Mouse (Mus musculus) right cerebral cortex, postnatal 10 days (tissue): ENCODE results near the gene Tppp3.
A peak's percentile ranks its signal among the peaks of the same experiment; 100 is the strongest.

Experiments used
- DNase-seq, 2 experiments: peaks; one replicate each; pipeline ENCODE4 v3.0.0; 2021; ENCODE audit warnings: low spot score in 2 of 2

The Tppp3 gene

DNA sequence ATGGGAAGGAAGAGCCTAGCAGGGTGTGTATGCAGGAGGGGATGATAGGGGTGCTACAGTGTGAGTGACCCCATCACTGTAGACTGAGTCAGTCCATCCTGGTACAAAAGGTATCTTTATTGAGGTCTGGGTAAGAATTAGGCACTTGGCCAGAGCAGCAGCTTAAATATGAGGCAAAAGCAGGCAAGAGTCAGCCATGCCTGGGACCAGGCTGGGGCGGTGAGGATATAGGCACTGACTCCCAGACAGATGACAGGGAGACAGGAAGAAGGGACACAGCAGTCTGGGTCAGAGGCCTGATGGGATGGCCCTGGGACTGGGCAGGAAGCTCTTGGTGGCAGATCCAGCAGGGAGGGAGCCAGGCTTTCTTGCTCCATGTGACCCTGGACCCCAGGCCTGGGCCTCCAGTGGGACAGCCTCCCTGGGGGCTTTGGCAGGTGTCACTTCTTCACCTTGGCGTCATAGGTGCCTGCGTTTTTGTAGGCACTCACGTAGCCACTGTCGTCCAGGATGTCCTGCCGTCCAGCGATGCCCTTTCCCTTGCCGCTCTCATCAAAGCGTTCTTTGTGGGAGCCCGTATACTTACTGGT, 3.8 kb downstream of the Tppp3 start:
- DNase-seq = peak in 1 of 2 experiments; percentile 44

GRCm38 (mm10) chr8:105466700-105467291, 4.5 kb downstream of the Tppp3 start:
- DNase-seq = peak; percentile 83 to 85

- DNase-seq = no peak
Measured at GRCm38 (mm10) chr8:105466246-105466645, 5.1 kb downstream of the Tppp3 start.

DNA sequence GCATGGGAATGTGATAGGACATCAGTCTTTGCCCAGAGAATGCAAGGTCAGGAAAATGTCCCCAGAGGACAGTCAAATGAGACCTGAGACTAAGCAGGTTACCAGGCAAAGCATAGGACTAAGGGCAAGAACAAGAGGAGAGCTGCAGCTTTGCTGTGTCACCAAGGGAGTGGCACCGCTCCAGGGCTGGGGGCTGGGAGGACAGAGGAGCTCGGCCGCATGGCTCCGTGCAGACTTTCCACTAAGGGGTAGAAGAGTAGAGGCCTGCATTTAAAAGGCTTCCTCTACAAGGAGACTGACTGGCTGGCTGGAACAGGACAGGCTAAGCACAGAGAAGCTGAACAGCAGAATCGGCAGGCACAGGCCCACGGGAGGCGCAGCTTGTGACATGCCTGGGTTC, 6.7 kb downstream of the Tppp3 start:
- peak; percentile 38 to 58 for DNase-seq

- DNase-seq = no peak
Measured at GRCm38 (mm10) chr8:105461085-105461803, 10.1 kb downstream of the Tppp3 start.

GRCm38 (mm10) chr8:105455218-105455617, 16.1 kb downstream of the Tppp3 start:
- peak in 1 of 2 experiments; percentile 12 for DNase-seq

DNA sequence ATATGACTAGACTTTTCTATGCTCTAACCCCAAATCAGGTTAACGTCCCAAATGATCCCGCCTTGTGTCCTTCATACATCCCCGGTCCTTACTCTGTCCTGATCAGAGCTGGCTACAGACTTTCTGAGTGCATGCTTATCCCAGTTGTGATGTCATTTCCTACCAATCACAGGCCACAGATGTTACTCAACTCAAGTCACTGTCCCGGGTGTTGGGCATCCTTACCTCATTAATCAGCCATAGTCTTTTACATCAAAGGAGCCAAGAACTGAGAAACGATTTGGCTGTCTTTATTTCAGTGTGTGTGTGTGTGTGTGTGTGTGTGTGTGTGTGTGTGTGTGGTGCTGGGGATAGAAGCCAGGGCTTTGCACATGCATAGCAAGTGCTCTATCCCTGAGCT, 17.2 kb downstream of the Tppp3 start:
- DNase-seq = peak in 1 of 2 experiments; percentile 15

- DNase-seq = peak in 1 of 2 experiments; percentile 6
Measured at GRCm38 (mm10) chr8:105453296-105453695, 18.0 kb downstream of the Tppp3 start.

DNA sequence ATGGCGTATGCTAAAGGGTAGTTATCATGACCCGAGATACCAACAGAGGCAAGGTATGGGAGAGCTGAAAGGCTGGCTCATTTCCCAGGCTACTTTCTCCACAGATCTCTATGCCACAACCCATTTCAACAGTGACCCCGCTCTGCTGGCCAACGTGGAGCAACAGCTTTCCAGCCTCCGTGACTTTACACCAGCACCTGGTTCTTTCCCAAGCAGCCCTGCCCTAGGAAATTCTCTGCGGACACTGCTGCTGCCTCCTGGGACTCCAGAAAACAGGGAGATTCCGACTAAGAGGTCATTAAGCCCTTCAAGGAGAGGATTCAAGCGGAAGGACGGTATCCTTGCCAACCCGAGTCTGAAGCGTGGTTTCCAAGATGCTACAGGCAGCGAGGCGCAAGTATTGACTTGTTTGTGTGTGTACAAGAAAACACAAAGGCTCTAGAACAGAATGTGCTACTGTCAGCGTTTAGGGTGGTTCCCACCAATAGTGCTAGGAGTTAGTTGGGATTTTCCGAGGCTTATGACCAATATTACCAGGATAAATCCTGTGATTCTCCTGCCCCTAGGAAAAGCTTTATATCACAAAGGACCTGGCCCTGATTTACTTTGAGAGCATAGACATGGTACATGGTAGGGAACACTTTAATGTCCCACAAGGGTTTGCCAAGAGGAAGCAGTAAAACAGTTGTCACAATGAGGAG, 19.3 kb downstream of the Tppp3 start:
- DNase-seq = peak in 1 of 2 experiments; percentile 24

- DNase-seq = no peak
Measured at GRCm38 (mm10) chr8:105450977-105451376, 20.3 kb downstream of the Tppp3 start.

DNA sequence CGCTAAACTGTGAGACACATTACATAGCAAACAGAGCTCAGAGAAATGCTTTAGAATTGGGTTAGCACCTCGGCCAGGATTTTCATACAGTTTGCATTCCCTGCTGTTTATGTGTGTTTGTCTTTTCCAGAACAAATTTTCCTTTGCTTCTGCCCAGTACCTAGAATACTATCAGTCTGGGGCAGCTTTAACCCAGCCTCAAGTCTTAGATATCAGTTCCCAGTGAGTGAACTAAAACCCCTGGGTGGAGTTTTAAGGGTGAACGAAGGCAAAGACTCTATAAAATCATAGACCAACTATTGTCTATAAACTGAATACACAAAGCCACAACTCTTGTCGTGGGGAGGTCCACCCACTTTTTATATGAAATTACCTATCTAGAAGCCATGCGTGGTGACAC, 22.7 kb downstream of the Tppp3 start:
- DNase-seq = no peak

DNA sequence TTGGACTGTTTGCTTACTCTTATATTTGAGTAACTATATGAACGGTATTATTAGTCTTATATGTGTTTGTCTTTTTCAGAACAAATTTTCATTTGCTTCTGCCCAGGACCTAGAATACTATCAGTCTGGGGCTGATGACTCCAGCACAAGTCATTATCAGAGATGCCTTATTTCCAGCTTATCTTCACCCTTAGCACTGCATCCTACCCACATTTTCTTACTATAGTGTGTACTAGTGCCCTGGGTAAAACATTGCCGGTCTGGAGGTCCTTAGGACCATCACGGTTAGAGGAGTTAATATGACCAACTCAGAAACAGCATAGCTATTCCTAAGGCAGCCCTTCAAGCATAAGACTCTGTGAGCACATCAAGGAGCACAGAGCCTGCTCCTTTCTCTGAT, 23.1 kb downstream of the Tppp3 start:
- no peak for DNase-seq

- no peak for DNase-seq
Measured at GRCm38 (mm10) chr8:105446127-105446552, 25.2 kb downstream of the Tppp3 start.

DNA sequence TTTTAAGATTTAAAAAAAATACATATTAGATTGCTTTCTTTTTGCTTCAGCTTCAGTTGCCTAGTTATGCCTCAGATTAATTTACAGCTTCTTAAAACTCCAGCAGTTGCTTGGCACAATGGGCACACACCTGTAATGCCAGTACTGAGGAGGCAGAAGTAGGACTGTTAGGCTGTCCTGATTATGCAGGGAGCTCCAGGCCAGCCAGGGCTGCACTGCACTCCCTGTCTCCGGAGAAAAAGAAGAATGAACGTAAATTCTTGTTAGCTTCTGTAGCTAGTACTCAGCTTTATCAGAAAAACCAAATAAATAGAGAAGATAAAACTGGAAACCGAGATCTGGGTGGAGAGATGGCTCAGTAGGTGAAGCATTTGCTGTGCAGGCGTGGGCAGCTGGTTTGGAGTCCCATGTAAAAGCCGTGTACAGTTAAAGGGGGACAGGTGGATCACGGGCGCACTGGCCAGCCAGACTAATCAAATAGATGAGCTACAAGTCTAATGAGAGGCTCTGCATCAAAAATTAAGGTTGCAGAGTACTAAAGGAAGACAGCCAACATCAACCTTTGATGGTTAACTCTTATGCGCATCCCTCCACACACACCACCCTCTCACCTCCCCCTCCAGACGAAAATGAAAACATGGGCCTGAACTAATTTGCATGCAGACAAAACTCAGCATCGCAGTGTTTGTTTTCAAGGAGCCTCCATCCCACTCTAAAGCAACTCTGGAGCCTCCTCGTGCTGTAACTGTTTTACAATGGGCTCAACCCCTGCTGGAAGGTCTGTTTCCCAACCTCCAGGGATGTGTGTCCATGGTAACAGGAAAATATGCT, 25.8 kb downstream of the Tppp3 start:
- DNase-seq = peak in 1 of 2 experiments; percentile 49

DNA sequence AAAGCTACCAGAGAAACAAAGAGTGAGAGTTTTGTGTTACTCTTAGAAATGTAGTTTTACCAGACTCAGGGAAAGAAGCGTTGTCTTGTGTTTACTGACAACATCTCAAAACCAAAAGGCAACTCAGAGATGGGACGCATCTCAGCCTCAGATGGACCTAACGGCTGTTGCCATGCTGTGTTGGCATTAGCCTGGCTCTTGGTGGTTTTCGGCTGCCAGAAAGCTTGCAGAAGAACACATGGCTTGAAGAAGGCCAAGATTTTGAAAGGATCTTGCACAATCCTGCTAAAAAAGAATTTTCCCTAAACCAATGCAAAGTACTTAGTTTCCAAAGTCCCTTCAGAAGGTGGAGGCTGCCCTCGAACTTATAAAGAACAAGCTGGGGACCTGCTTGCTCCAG, 28.7 kb downstream of the Tppp3 start:
- DNase-seq = no peak

DNA sequence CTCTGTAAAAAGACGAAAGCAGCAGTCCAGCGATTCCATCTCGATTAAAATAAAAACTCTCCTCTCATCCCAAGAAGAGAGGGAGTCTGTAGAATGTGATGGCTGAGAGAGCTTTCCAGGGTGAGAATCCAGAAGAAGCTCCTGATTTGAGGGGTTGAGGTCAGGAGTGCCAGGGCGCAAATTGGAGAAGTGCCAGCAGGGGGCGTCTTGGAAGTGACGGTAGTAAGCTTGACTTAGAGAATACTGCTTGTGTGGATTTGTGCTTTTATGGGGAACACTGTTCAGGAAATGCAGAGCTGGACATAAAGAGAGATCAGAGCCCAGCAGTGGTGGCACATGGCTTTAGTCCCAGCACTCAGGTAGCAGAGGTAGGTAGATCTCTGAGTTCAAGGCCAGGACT, 29.9 kb downstream of the Tppp3 start:
- DNase-seq = peak in 1 of 2 experiments; percentile 56

DNA sequence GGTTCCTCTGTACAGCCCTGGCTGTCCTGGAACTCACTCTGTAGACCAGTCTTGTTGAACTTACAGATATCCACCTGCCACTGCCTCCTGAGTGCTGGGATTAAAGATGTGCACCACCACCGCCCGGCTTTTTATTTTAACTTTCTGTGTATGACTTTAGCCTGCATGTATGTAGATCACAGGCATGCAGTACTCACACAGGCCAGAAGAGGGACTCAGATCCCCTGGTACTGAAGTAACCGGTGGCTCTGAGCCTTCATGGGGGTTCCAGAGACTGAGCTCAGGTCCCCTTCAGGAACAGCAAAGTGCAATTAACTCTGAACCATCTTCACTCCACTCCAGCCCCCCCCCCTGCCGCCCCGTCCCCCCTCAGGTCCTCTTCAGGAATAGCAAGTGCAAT, 32.5 kb downstream of the Tppp3 start:
- DNase-seq = peak in 1 of 2 experiments; percentile 34

GRCm38 (mm10) chr8:105437078-105437748, 34.1 kb downstream of the Tppp3 start:
- no peak for DNase-seq

DNA sequence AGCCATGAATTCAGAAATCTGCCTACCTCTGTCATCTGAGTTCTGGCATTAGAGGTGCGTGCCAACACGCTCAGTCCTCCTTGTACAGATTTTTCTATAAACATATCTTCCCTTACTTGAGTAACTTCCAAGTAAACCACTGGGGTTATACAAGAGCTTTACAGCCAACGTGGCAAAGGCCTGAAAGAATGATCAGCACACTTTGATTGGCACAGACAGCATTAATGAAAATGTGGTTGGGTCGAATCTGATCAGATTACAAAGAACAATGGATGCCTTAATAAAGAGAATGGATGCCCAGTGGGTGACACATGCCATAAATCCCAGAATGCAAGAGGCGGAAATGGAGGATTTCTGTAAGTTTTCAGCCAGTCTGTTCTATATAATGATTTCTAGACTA, 35.1 kb downstream of the Tppp3 start:
- no peak for DNase-seq

DNA sequence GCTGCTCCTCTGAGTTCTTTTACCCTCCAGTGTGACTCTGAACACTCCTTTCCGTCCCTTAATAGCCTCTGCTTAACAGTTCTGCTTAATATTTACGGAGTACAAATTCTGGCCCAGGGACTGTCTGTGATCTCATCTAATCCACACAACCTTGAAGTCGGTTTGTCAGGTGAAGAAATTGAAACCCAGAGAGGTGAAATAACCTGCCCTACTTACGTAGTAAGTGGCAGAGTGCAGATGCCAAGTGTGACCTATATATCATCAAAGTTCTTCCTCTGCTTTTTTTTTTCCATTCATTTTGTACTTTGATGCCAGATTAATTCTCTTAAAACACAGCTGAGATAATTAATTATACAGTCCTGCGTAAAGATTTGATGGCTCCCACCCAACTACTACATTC, 37.2 kb downstream of the Tppp3 start:
- DNase-seq = no peak

DNA sequence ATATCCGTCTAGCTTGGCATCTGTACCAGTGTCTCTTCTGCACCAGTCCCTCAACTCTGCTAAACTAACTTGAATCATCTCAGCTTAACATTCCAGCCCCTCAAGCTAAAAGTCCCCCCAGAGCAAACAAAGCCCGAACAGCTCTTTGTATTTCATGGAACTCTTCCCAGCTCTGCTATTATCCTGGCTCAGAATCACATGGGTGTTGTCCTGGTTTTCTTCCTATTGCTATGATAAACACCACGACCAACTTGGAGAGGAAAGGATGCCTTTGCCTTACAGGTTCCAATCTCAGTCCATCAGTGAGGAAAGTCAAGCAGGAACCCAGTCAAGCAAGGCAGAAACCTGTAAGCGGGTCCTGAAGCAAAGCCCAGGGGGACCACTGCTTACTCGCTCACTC, 37.8 kb downstream of the Tppp3 start:
- no peak for DNase-seq
